Mouse (Mus musculus) liver, adult 2 months (tissue): ENCODE data around the gene D030056L22Rik.

Experiments used
- CTCF ChIP-seq: fragments of 200-500 bp; IDR thresholded peaks from 2 replicates; pipeline ENCODE4 v1.5.1; 2011; ENCODE audit warnings: low read depth, low read length, control low read depth
- POLR2A ChIP-seq: fragments of 200-500 bp; IDR thresholded peaks from 2 replicates; pipeline ENCODE4 v1.6.1; 2011; ENCODE audit warnings: low read length, control low read depth; ENCODE audit not compliant: insufficient read depth; ENCODE audit errors: extremely low read depth

GRCm38 (mm10) chr19:18766399-18766798 is 53.4 kb downstream of the D030056L22Rik start:
- no peak for TF ChIP-seq POLR2A
- TF ChIP-seq CTCF = no peak
